Mouse (Mus musculus) heart, embryonic 15.5 days (tissue): ENCODE results near the gene Sox10. TPM values are rescaled to one million over a fixed set of nuclear protein-coding genes. Genes with fewer than 3 reads are reported as not detected.

Source experiments
- ATAC-seq: fragments of 200-750 bp; cut with Nextera tagmentation; replicated peaks from 2 replicates; pipeline ENCODE4 v1.8.0; 2017; ENCODE audit warnings: low read depth, moderate TSS enrichment; ENCODE audit not compliant: insufficient number of reproducible peaks, insufficient read depth, low FRiP score
- H3K27ac ChIP-seq: fragments of 300-500 bp; sonication (generic); 2 replicates; pipeline ENCODE4 v1.5.1; 2015; ENCODE audit warnings: mild to moderate bottlenecking, inconsistent platforms
- H3K27me3 ChIP-seq: fragments of 300-500 bp; sonication (generic); 2 replicates; pipeline ENCODE4 v1.6.1; 2015; ENCODE audit warnings: inconsistent platforms
- H3K36me3 ChIP-seq: fragments of 300-500 bp; sonication (generic); 2 replicates; pipeline ENCODE4 v1.6.1; 2015; ENCODE audit warnings: mild to moderate bottlenecking, inconsistent platforms
- H3K4me1 ChIP-seq: fragments of 300-500 bp; sonication (generic); replicated peaks from 2 replicates; pipeline ENCODE4 v1.6.1; 2015; ENCODE audit warnings: inconsistent platforms
- H3K4me2 ChIP-seq: fragments of 300-500 bp; sonication (generic); 2 replicates; pipeline ENCODE4 v1.6.1; 2015; ENCODE audit warnings: inconsistent platforms, mild to moderate bottlenecking, moderate library complexity
- H3K4me3 ChIP-seq: fragments of 300-500 bp; sonication (generic); 2 replicates; pipeline ENCODE4 v1.5.1; 2015; ENCODE audit warnings: mild to moderate bottlenecking, inconsistent platforms
- H3K9ac ChIP-seq: fragments of 300-500 bp; sonication (generic); 2 replicates; pipeline ENCODE4 v1.6.1; 2015; ENCODE audit warnings: mild to moderate bottlenecking, inconsistent platforms
- H3K9me3 ChIP-seq: fragments of 300-500 bp; sonication (generic); replicated peaks from 2 replicates; pipeline ENCODE4 v1.6.1; 2016; ENCODE audit warnings: inconsistent platforms
- WGBS: fragments of 180-500 bp; shearing (Covaris S2); methylation state at CpG from one replicate; pipeline ENCODE4 v1.1.7; 2015; ENCODE audit warnings: mixed read lengths; 5-methylcytosine and 5-hydroxymethylcytosine counted together
- polyA plus RNA-seq: library from polyadenylated mRNA; unstranded; fragments of >200 nt; fragmentation: Nextera tagmentation; extraction: Ambion mirVana; gene quantifications from 2 replicates; pipeline ENCODE4 v1.2.1, GENCODE M21; 2015

Sox10 gene
- polyA plus RNA-seq, 1 experiment from 2014 or later, result 0.45 TPM

GRCm38 (mm10) chr15:79194048-79194447, 29.0 kb upstream of the Sox10 start:
- peaks cover 36% of the 10 kb centered on the region for H3K4me1 ChIP-seq
- H3K27ac ChIP-seq, result peak overlapping the region; percentile 83
- ATAC-seq, result no peak
- no peak overlapping the region for H3K9ac ChIP-seq
- no peaks in the 10 kb centered on the region for H3K9me3 ChIP-seq
- H3K36me3 ChIP-seq, result no peaks in the 10 kb centered on the region
- H3K4me3 ChIP-seq, result no peak overlapping the region
- no peaks in the 10 kb centered on the region for H3K27me3 ChIP-seq
- no peak overlapping the region for H3K4me2 ChIP-seq
- WGBS, result 60% methylated on average over 9 of the region's 9 CpGs

- WGBS, result 37% methylated on average over 26 of the region's 27 CpGs
- peak overlapping the region; percentile 43 for H3K4me2 ChIP-seq
- peaks cover 36% of the 10 kb centered on the region for H3K4me1 ChIP-seq
- H3K9me3 ChIP-seq, result no peaks in the 10 kb centered on the region
- H3K36me3 ChIP-seq, result no peaks in the 10 kb centered on the region
- peak overlapping the region; percentile 35; the same call in 1 of the 2 replicates for H3K9ac ChIP-seq
- H3K4me3 ChIP-seq, result no peak overlapping the region
- peak; percentile 70 for ATAC-seq
- H3K27ac ChIP-seq, result peak overlapping the region; percentile 83
- H3K27me3 ChIP-seq, result no peaks in the 10 kb centered on the region
These were observed 28.1 kb upstream of the Sox10 start for GRCm38 (mm10) chr15:79192885-79193845.

- Histone ChIP-seq H3K9me3 (no peaks in the 10 kb centered on the region), H3K27me3 (no peaks in the 10 kb centered on the region; the same call in 1 of the 2 replicates), H3K4me1 (peaks cover 36% of the 10 kb centered on the region), H3K36me3 (no peaks in the 10 kb centered on the region), H3K9ac (no peak overlapping the region), H3K4me3 (no peak overlapping the region), H3K27ac (peak overlapping the region; percentile 83), H3K4me2 (peak overlapping the region; percentile 43)
- 92% methylated on average over 6 of the region's 6 CpGs for WGBS
- ATAC-seq, result no peak
These were observed 27.4 kb upstream of the Sox10 start for GRCm38 (mm10) chr15:79192450-79192849.

- H3K9me3 ChIP-seq, result no peaks in the 10 kb centered on the region
- WGBS, result 91% methylated on average over 2 of the region's 2 CpGs
- no peak overlapping the region for H3K27ac ChIP-seq
- no peak overlapping the region for H3K4me3 ChIP-seq
- H3K4me2 ChIP-seq, result no peak overlapping the region
- no peaks in the 10 kb centered on the region for H3K36me3 ChIP-seq
- no peaks in the 10 kb centered on the region; the same call in 1 of the 2 replicates for H3K27me3 ChIP-seq
- H3K9ac ChIP-seq, result no peak overlapping the region
- no peak for ATAC-seq
- H3K4me1 ChIP-seq, result peaks cover 36% of the 10 kb centered on the region
These were observed 26.4 kb upstream of the Sox10 start for GRCm38 (mm10) chr15:79191426-79191825.

- no peak overlapping the region for H3K4me2 ChIP-seq
- H3K4me3 ChIP-seq, result no peak overlapping the region
- H3K27me3 ChIP-seq, result no peaks in the 10 kb centered on the region; the same call in 1 of the 2 replicates
- peaks cover 5% of the 10 kb centered on the region for H3K4me1 ChIP-seq
- WGBS, result 85% methylated on average over 8 of the region's 8 CpGs
- no peaks in the 10 kb centered on the region for H3K9me3 ChIP-seq
- no peak overlapping the region for H3K27ac ChIP-seq
- H3K36me3 ChIP-seq, result no peaks in the 10 kb centered on the region
- ATAC-seq, result no peak
- no peak overlapping the region for H3K9ac ChIP-seq
These were observed 22.8 kb upstream of the Sox10 start for GRCm38 (mm10) chr15:79187819-79188218.

GRCm38 (mm10) chr15:79185213-79185612, 20.2 kb upstream of the Sox10 start:
- Histone ChIP-seq H3K9me3 (no peaks in the 10 kb centered on the region), H3K4me1 (no peaks in the 10 kb centered on the region), H3K36me3 (no peaks in the 10 kb centered on the region), H3K4me3 (no peak overlapping the region), H3K27ac (no peak overlapping the region), H3K4me2 (no peak overlapping the region), H3K9ac (no peak overlapping the region), H3K27me3 (no peaks in the 10 kb centered on the region; the same call in 1 of the 2 replicates)
- WGBS, result 83% methylated on average over 10 of the region's 10 CpGs
- no peak for ATAC-seq

GRCm38 (mm10) chr15:79176905-79177304, 11.9 kb upstream of the Sox10 start:
- Histone ChIP-seq H3K27me3 (no peaks in the 10 kb centered on the region), H3K9ac (no peak overlapping the region), H3K36me3 (no peaks in the 10 kb centered on the region), H3K9me3 (no peaks in the 10 kb centered on the region), H3K4me1 (no peaks in the 10 kb centered on the region), H3K4me2 (no peak overlapping the region), H3K27ac (no peak overlapping the region), H3K4me3 (no peak overlapping the region)
- no peak for ATAC-seq
- 69% methylated on average over 6 of the region's 6 CpGs for WGBS

- Histone ChIP-seq H3K4me2 (no peak overlapping the region), H3K9ac (no peak overlapping the region), H3K36me3 (no peaks in the 10 kb centered on the region), H3K4me1 (peaks cover 15% of the 10 kb centered on the region), H3K9me3 (no peaks in the 10 kb centered on the region), H3K4me3 (no peak overlapping the region), H3K27me3 (peaks cover 64% of the 10 kb centered on the region), H3K27ac (no peak overlapping the region)
- 0 out of 2 replicates have a peak, but pooled peaks have one; percentile 4 for ATAC-seq
- 46% methylated on average over 8 of the region's 8 CpGs for WGBS
These were observed 1.7 kb upstream of the Sox10 start for GRCm38 (mm10) chr15:79166712-79167111.

GRCm38 (mm10) chr15:79164251-79164650, 789 bp downstream of the Sox10 start:
- Histone ChIP-seq H3K4me1 (peaks cover 15% of the 10 kb centered on the region), H3K9ac (no peak overlapping the region), H3K27me3 (peaks cover 88% of the 10 kb centered on the region), H3K4me2 (no peak overlapping the region), H3K9me3 (no peaks in the 10 kb centered on the region), H3K36me3 (no peaks in the 10 kb centered on the region), H3K4me3 (no peak overlapping the region), H3K27ac (no peak overlapping the region)
- ATAC-seq, result no peak
- WGBS, result 10% methylated on average over 15 of the region's 15 CpGs

GRCm38 (mm10) chr15:79162822-79163221, 2.2 kb downstream of the Sox10 start:
- WGBS, result 38% methylated on average over 14 of the region's 14 CpGs
- Histone ChIP-seq H3K4me3 (no peak overlapping the region; the same call in 1 of the 2 replicates), H3K27me3 (peaks cover 88% of the 10 kb centered on the region), H3K4me1 (peaks cover 15% of the 10 kb centered on the region), H3K9ac (no peak overlapping the region), H3K4me2 (no peak overlapping the region; the same call in 1 of the 2 replicates), H3K36me3 (no peaks in the 10 kb centered on the region), H3K27ac (no peak overlapping the region), H3K9me3 (no peaks in the 10 kb centered on the region)
- ATAC-seq, result no peak

GRCm38 (mm10) chr15:79162301-79162700, 2.7 kb downstream of the Sox10 start:
- Histone ChIP-seq H3K27ac (no peak overlapping the region), H3K4me2 (no peak overlapping the region), H3K9ac (no peak overlapping the region), H3K27me3 (peaks cover 89% of the 10 kb centered on the region), H3K9me3 (no peaks in the 10 kb centered on the region), H3K4me3 (no peak overlapping the region), H3K36me3 (no peaks in the 10 kb centered on the region), H3K4me1 (peaks cover 15% of the 10 kb centered on the region)
- 74% methylated on average over 7 of the region's 7 CpGs for WGBS
- no peak for ATAC-seq
